Mouse (Mus musculus) midbrain, embryonic 11.5 days (tissue): Measurements from ENCODE around the gene Fam193b. TPM values are rescaled to one million over a fixed set of nuclear protein-coding genes. Genes with fewer than 3 reads are reported as not detected.
"Not testable (repeated sequence)": the region's sequence is repeated elsewhere in the genome, so short reads cannot be mapped to it uniquely, and the experiment has no call there.

ENCODE experiments used
- ATAC-seq: fragments of 200-750 bp; cut with Nextera tagmentation; 2 replicates; pipeline ENCODE4 v1.8.0; 2017; ENCODE audit warnings: moderate TSS enrichment, moderate library complexity; ENCODE audit not compliant: low FRiP score
- DNase-seq: peaks from one replicate; pipeline ENCODE4 v3.0.0; 2015; ENCODE audit warnings: low spot score; ENCODE audit errors: missing footprints
- H3K27ac ChIP-seq: fragments of 300-500 bp; sonication (generic); 2 replicates; pipeline ENCODE4 v1.5.1; 2014; ENCODE audit warnings: low read depth, low read length
- H3K27me3 ChIP-seq: fragments of 300-500 bp; sonication (generic); 2 replicates; pipeline ENCODE4 v1.6.1; 2014; ENCODE audit warnings: mild to moderate bottlenecking, low read length, moderate library complexity, mixed read lengths; ENCODE audit not compliant: control insufficient read depth, insufficient read depth
- H3K36me3 ChIP-seq: fragments of 300-500 bp; sonication (generic); 2 replicates; pipeline ENCODE4 v1.6.1; 2014; ENCODE audit warnings: mild to moderate bottlenecking, low read length, moderate library complexity, mixed read lengths; ENCODE audit not compliant: control insufficient read depth, insufficient read depth
- H3K4me1 ChIP-seq: fragments of 300-500 bp; sonication (generic); 2 replicates; pipeline ENCODE4 v1.6.1; 2014; ENCODE audit warnings: low read length; ENCODE audit not compliant: control insufficient read depth, insufficient read depth
- H3K4me2 ChIP-seq: fragments of 300-500 bp; sonication (generic); 2 replicates; pipeline ENCODE4 v1.6.1; 2014; ENCODE audit warnings: mild to moderate bottlenecking, moderate library complexity
- H3K4me3 ChIP-seq: fragments of 300-500 bp; sonication (generic); 2 replicates; pipeline ENCODE4 v1.5.1; 2014; ENCODE audit warnings: low read depth, low read length
- H3K9ac ChIP-seq: fragments of 300-500 bp; sonication (generic); 2 replicates; pipeline ENCODE4 v1.6.1; 2014; ENCODE audit warnings: low read length
- H3K9me3 ChIP-seq: fragments of 300-500 bp; sonication (generic); 2 replicates; pipeline ENCODE4 v1.6.1; 2016; ENCODE audit warnings: low read length; ENCODE audit not compliant: control insufficient read depth
- WGBS: fragments of 180-500 bp; shearing (Covaris S2); extraction: QIAGEN DNeasy Blood & Tissue Kit; methylation state at CpG from one replicate; pipeline ENCODE4 v1.1.7; 2014; 5-methylcytosine and 5-hydroxymethylcytosine counted together
- polyA plus RNA-seq: library from polyadenylated mRNA; unstranded; fragments of >200 nt; fragmentation: Nextera tagmentation; extraction: Ambion mirVana; gene quantifications from 2 replicates; pipeline ENCODE4 v1.2.1, GENCODE M21; 2014

The Fam193b gene
- polyA plus RNA-seq, 1 experiment from 2014 or later = 39.9 TPM

GRCm38 (mm10) chr13:55576872-55577271 lies 6.0 kb upstream of the Fam193b start:
- H3K36me3 ChIP-seq, H3K27me3 ChIP-seq, H3K4me3 ChIP-seq, ATAC-seq, H3K9ac ChIP-seq, H3K4me2 ChIP-seq, H3K4me1 ChIP-seq, H3K27ac ChIP-seq, H3K9me3 ChIP-seq: not testable (repeated sequence)
- DNase-seq = peak; percentile 21
- WGBS = 88% methylated on average over 7 of the region's 7 CpGs

GRCm38 (mm10) chr13:55575932-55576331 lies 5.0 kb upstream of the Fam193b start:
- 64% methylated on average over 5 of the region's 5 CpGs for WGBS

DNA sequence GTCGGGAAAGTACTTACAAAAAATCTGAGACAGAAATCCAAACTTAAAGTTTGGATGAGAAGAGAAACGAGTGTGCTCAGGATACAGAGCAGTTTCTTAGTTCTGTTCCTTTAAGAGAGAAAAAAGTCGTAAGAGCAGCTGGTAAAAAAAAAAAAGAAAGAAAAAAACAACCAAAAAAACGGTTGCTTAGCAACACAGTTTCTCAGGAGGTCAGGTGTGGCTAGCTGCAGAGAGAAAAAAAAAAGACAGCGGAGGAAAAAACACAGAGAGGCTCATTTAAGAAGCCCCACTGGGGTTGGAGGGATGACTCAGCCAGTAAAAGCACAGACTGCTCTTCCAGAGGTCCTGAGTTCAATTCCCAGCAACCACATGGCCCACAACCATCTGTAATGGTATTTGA lies 3.4 kb upstream of the Fam193b start:
- Histone ChIP-seq H3K36me3 (no peaks in the 10 kb centered on the region), H3K9me3 (no peaks in the 10 kb centered on the region), H3K27me3 (no peaks in the 10 kb centered on the region), H3K4me3 (no peak overlapping the region), H3K4me1 (peaks cover 6% of the 10 kb centered on the region), H3K9ac (no peak overlapping the region), H3K4me2 (no peak overlapping the region), H3K27ac (no peak overlapping the region)
- DNase-seq (peak; percentile 73), ATAC-seq (no peak)
- WGBS = 78% methylated on average over 5 of the region's 5 CpGs

More at GRCm38 (mm10) chr13:55575932-55576331, 5.0 kb upstream of the Fam193b start:
- Histone ChIP-seq H3K4me1 (0 out of 2 replicates have a peak, but pooled peaks cover 2% of the 10 kb centered on the region), H3K36me3 (no peaks in the 10 kb centered on the region), H3K27me3 (no peaks in the 10 kb centered on the region), H3K27ac (no peak overlapping the region), H3K9ac (no peak overlapping the region), H3K9me3 (no peaks in the 10 kb centered on the region), H3K4me3 (no peak overlapping the region), H3K4me2 (no peak overlapping the region)
- ATAC-seq (no peak), DNase-seq (peak; percentile 37)

- Histone ChIP-seq H3K4me2 (no peak within 1 kb of the TSS), H3K27me3 (no peaks in the 10 kb centered on the region), H3K36me3 (no peaks in the 10 kb centered on the region), H3K4me3 (no peak within 1 kb of the TSS), H3K9me3 (no peaks in the 10 kb centered on the region), H3K4me1 (peaks cover 11% of the 10 kb centered on the region), H3K9ac (no peak within 1 kb of the TSS), H3K27ac (no peak within 1 kb of the TSS)
- DNase-seq (peak; percentile 33), ATAC-seq (no peak)
- WGBS = 94% methylated on average over 2 of the region's 2 CpGs
Observed at GRCm38 (mm10) chr13:55573432-55573831, 2.5 kb upstream of the Fam193b start, which contains the start of gene Tmed9. Tmed9 (plus strand) TSS chr13:55573732.

- no peaks in the 10 kb centered on the region for H3K36me3 ChIP-seq
- no peak overlapping the region for H3K27ac ChIP-seq
- no peak overlapping the region for H3K9ac ChIP-seq
- H3K4me2 ChIP-seq = no peak overlapping the region; the same call in 1 of the 2 replicates
- WGBS = 88% methylated on average over 2 of the region's 2 CpGs
- no peak overlapping the region for H3K4me3 ChIP-seq
- peaks cover 11% of the 10 kb centered on the region for H3K4me1 ChIP-seq
- H3K9me3 ChIP-seq = no peaks in the 10 kb centered on the region
- DNase-seq (peak; percentile 70), ATAC-seq (no peak)
- no peaks in the 10 kb centered on the region for H3K27me3 ChIP-seq
Observed at GRCm38 (mm10) chr13:55571977-55572376, 1.1 kb upstream of the Fam193b start.

GRCm38 (mm10) chr13:55570286-55570973 lies 490 bp downstream of the Fam193b start:
- H3K4me2 ChIP-seq = peak overlapping the region; percentile 97
- ATAC-seq (peak; percentile 81), DNase-seq (peak; percentile 96)
- H3K4me3 ChIP-seq = peak overlapping the region; percentile 95
- no peaks in the 10 kb centered on the region for H3K27me3 ChIP-seq
- no peaks in the 10 kb centered on the region for H3K36me3 ChIP-seq
- H3K9me3 ChIP-seq = no peaks in the 10 kb centered on the region
- H3K9ac ChIP-seq = peak overlapping the region; percentile 96
- 0% methylated on average over 47 of the region's 47 CpGs for WGBS
- peak overlapping the region; percentile 57 for H3K27ac ChIP-seq
- peaks cover 11% of the 10 kb centered on the region for H3K4me1 ChIP-seq

DNA sequence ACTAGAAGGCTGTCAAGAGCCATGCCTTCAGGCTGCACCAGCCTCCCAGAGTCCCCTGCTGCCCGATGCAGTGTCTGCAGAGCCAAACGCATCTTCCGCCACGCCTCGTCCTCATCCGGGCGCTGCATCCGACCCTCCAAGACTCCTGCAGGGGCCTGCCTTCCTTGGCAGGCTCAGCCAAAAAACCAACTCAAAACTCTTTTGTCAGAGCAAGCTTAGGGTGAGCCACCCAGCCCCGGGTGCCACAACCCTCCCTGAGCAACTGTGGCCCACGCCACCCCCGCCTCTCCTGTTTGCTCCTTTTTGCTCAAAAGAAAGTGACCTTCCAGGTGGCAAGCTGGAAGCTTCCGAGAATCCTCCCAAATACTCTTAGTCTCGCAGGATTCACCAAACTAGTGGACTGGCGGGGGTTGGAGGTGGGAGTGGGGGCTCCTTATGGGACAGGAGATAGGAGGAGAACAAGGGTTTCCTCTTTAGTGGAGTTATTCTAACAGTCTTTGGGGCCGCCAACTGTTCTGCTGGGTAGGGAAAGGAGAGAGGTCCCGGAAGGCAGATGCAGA lies 1.1 kb downstream of the Fam193b start:
- H3K4me2 ChIP-seq = peak overlapping the region; percentile 97
- ATAC-seq (peak; percentile 25; the same call in 1 of the 2 replicates), DNase-seq (peak; percentile 92)
- H3K4me3 ChIP-seq = peak overlapping the region; percentile 95
- H3K9me3 ChIP-seq = no peaks in the 10 kb centered on the region
- H3K4me1 ChIP-seq = peaks cover 11% of the 10 kb centered on the region
- H3K27me3 ChIP-seq = no peaks in the 10 kb centered on the region
- WGBS = 3% methylated on average over 16 of the region's 16 CpGs
- no peaks in the 10 kb centered on the region for H3K36me3 ChIP-seq
- H3K27ac ChIP-seq = 0 out of 2 replicates have a peak overlapping the region, but pooled peaks have one; percentile 57
- peak overlapping the region; percentile 96 for H3K9ac ChIP-seq

DNA sequence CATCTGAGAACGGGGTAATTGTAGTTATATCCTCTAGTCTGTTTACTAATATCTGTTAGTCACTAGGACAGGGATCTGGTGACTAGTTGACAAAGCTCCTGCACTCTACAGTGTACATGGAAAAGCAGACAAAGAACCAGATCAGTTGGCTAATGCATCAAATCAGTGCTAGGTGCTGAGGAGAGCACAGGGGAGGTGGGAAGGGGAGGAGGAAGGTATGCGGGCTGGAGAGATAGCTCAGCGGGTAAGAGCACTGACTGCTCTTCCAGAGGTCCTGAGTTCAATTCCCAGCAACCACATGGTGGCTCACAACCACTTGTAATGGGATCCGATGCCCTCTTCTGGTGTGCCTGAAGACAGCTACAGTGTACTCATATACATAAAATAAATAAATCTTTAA lies 2.4 kb downstream of the Fam193b start:
- not testable (repeated sequence) for H3K36me3 ChIP-seq
- DNase-seq = peak; percentile 59
- 88% methylated on average over 4 of the region's 4 CpGs for WGBS

DNA sequence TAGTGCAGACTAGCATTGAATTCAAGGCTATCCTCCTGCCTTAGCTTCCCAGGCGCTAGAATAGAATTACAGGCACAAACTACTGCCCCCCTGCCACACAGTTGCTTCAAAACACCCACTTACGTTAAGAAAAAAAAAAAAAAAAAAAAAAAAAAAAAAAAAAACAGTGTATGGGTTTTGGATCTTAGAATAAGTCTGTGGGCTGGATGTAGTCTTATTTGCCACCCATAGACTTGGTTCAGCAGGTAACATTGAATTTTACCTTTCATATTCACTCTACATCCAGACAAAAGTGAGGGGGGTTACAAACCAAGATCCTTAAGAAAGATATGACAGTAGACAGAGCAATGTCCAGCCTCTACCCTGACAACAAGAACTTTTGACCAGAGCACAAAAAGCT lies 3.0 kb downstream of the Fam193b start:
- no peak for ATAC-seq
- peak; percentile 67 for DNase-seq
- Histone ChIP-seq H3K9me3 (no peaks in the 10 kb centered on the region), H3K4me1 (peaks cover 11% of the 10 kb centered on the region), H3K4me3 (no peak overlapping the region), H3K27me3 (no peaks in the 10 kb centered on the region), H3K4me2 (no peak overlapping the region), H3K36me3 (no peaks in the 10 kb centered on the region; the same call in 1 of the 2 replicates), H3K9ac (no peak overlapping the region), H3K27ac (no peak overlapping the region)
- 93% methylated on average over 2 of the region's 2 CpGs for WGBS

More for the DNA sequence above, 2.4 kb downstream of the Fam193b start:
- not testable (repeated sequence) for H3K4me2 ChIP-seq, H3K27me3 ChIP-seq, H3K9me3 ChIP-seq, H3K4me3 ChIP-seq, H3K27ac ChIP-seq, ATAC-seq, H3K9ac ChIP-seq
- peaks cover 11% of the 10 kb centered on the region for H3K4me1 ChIP-seq
